In the genomic region with DNA sequence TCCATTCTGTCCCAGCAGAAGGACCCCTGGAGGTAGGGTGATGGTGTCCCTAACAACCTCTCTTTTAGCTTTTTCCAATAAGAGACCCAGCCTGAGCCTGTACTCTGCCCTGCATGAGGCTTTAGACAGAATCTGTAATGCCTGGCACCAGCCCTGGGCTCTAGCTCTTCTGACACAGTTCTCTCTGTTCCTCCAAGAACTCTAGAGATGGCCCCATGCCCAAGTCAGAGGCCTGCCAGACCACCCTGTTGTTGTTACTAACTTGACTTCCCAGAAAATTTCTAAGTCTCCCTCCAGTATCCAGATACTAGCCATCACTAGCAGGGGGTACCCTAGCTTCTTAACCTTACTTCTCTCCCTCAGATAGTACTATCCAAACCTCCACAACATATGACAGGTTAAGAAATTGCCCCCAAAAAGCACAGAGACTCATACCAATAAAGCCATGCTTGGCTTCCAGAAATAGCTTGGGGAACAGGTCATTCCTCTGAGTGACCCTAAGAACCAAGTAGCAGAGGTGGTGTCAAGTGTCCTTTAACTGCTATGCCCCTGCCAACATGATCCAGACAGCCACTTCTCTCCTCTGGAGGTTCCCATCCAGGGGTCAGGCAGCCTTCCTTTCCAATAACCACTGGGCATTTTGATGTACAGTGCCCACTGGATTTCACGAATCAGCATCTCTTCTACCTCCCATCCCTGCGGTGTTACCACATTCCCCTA, we compare ENCODE assay signal across 14 mouse cellular contexts. TPM values are rescaled to one million over a fixed set of nuclear protein-coding genes. Genes with fewer than 3 reads are reported as not detected.
"Had no signal": no experiment of that assay in that cellular context is flagged by ENCODE, and none has a peak within 500 bp of the region (broad histone marks: within the 10 kb centered on the region; RNA-seq: fewer than 3 reads in every experiment).

No protein-coding gene starts in this region.

- H3K27me3 ChIP-seq: kidney, embryonic 15.5 days; liver, embryonic 12.5 days; midbrain, embryonic 13.5 days; neural tube, embryonic 15.5 days had no signal

- H3K9me3 ChIP-seq: kidney, embryonic 15.5 days; limb, embryonic 15.5 days; liver, embryonic 12.5 days; midbrain, embryonic 13.5 days; neural tube, embryonic 15.5 days had no signal

- H3K36me3 ChIP-seq: kidney, embryonic 15.5 days; limb, embryonic 15.5 days; liver, embryonic 12.5 days; midbrain, embryonic 13.5 days; neural tube, embryonic 15.5 days had no signal

- H3K4me2 ChIP-seq: kidney, embryonic 15.5 days; limb, embryonic 15.5 days; liver, embryonic 12.5 days; lung, embryonic 14.5 days; midbrain, embryonic 13.5 days; neural tube, embryonic 15.5 days had no signal

- DNase-seq: kidney, adult 2 months; kidney, postnatal 14 days; lung, embryonic 14.5 days; right cerebral cortex, adult 18-20 months; thymus, postnatal 36 days had no signal

- H3K4me3 ChIP-seq: kidney, embryonic 15.5 days; limb, embryonic 15.5 days; liver, embryonic 12.5 days; midbrain, embryonic 13.5 days; myocyte; neural tube, embryonic 15.5 days had no signal

- ATAC-seq: intestine, embryonic 16.5 days; liver, embryonic 12.5 days; midbrain, embryonic 13.5 days had no signal

- H3K9ac ChIP-seq: kidney, embryonic 15.5 days; limb, embryonic 15.5 days; liver, embryonic 12.5 days; lung, embryonic 14.5 days; midbrain, embryonic 13.5 days; neural tube, embryonic 15.5 days had no signal

- H3K27ac ChIP-seq: kidney, embryonic 15.5 days; limb, embryonic 15.5 days; liver, embryonic 12.5 days; midbrain, embryonic 13.5 days; neural tube, embryonic 15.5 days; stomach, postnatal 0 days had no signal

- H3K4me1 ChIP-seq: kidney, embryonic 15.5 days; limb, embryonic 15.5 days; midbrain, embryonic 13.5 days; neural tube, embryonic 15.5 days had no signal

RNA-seq across cellular contexts. Expression of a gene that starts 41.1 kb away (rescaled TPM):
- total RNA-seq: megakaryocyte-erythroid progenitor cell, adult 5-6 weeks had no signal
